44 mouse cellular contexts compared by ENCODE assay signal in the genomic region with DNA sequence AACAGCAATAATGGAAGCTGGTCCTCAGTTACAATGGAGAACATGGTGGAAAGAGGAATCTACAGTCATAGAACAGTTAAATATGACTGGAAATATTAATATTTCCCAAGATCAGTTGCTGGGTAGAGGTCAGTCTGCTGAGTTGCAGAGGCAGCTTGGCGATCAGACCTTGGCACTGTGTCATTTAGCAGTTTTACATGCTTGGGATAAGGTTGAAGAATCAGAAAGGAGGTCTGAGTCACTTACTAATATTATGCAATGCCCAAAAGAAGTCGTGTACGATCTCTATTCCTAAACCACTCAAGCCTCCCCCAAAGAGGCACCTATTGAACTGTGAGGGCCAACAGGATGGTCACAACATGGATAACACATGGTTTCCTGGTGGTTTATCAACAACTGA. TPM values are rescaled to one million over a fixed set of nuclear protein-coding genes. Genes with fewer than 3 reads are reported as not detected.
"Had no signal": no experiment of that assay in that cellular context is flagged by ENCODE, and none has a peak within 500 bp of the region (broad histone marks: within the 10 kb centered on the region; RNA-seq: fewer than 3 reads in every experiment).

No protein-coding gene starts in this region.

- H3K27ac ChIP-seq: gastrocnemius, adult 2 months; heart, embryonic 13.5 days; heart, embryonic 15.5 days; hindbrain, embryonic 12.5 days; hindbrain, embryonic 14.5 days; intestine, embryonic 15.5 days; limb, embryonic 13.5 days; limb, embryonic 15.5 days; liver, embryonic 12.5 days; liver, embryonic 14.5 days had no signal

- DNase-seq: gastrocnemius, adult 2 months; gastrocnemius, postnatal 10 days; gastrocnemius, postnatal 25 days; heart, adult 18-20 months; heart, postnatal 14 days; heart, postnatal 36 days; kidney, adult 18-20 months; kidney, adult 8-10 months; kidney, postnatal 10 days; kidney, postnatal 25 days; layer of hippocampus, adult 9-11 months; layer of hippocampus, postnatal 36 days; left cerebral cortex, postnatal 4 days had no signal

- H3K9ac ChIP-seq: heart, embryonic 13.5 days; heart, embryonic 15.5 days; hindbrain, embryonic 12.5 days; hindbrain, embryonic 14.5 days; intestine, embryonic 15.5 days; limb, embryonic 13.5 days; limb, embryonic 15.5 days; liver, embryonic 12.5 days; liver, embryonic 14.5 days had no signal

- H3K36me3 ChIP-seq: heart, embryonic 13.5 days; heart, embryonic 15.5 days; hindbrain, embryonic 12.5 days; intestine, embryonic 15.5 days; limb, embryonic 13.5 days; limb, embryonic 15.5 days; liver, embryonic 12.5 days had no signal

- H3K4me2 ChIP-seq: heart, embryonic 11.5 days; heart, embryonic 13.5 days; heart, embryonic 15.5 days; hindbrain, embryonic 12.5 days; hindbrain, embryonic 14.5 days; intestine, embryonic 15.5 days; limb, embryonic 13.5 days; limb, embryonic 15.5 days; liver, embryonic 12.5 days had no signal

- H3K4me3 ChIP-seq: gastrocnemius, adult 2 months; heart, embryonic 13.5 days; heart, embryonic 15.5 days; hindbrain, embryonic 12.5 days; intestine, embryonic 15.5 days; limb, embryonic 13.5 days; limb, embryonic 15.5 days; liver, embryonic 12.5 days had no signal

- H3K9me3 ChIP-seq: heart, embryonic 13.5 days; heart, embryonic 15.5 days; hindbrain, embryonic 12.5 days; intestine, embryonic 15.5 days; limb, embryonic 13.5 days; limb, embryonic 15.5 days; liver, embryonic 12.5 days had no signal

- H3K4me1 ChIP-seq: heart, embryonic 13.5 days; heart, embryonic 15.5 days; hindbrain, embryonic 12.5 days; intestine, embryonic 15.5 days; limb, embryonic 13.5 days; limb, embryonic 15.5 days; liver, embryonic 12.5 days had no signal

- H3K27me3 ChIP-seq: heart, embryonic 13.5 days; heart, embryonic 15.5 days; hindbrain, embryonic 12.5 days; intestine, embryonic 15.5 days; limb, embryonic 13.5 days; limb, embryonic 15.5 days; liver, embryonic 12.5 days had no signal

- ATAC-seq: hindbrain, embryonic 16.5 days; inflammation-experienced regulatory T-cells, adult 6 months; intestine, embryonic 15.5 days; intestine, postnatal 0 days; liver, embryonic 12.5 days had no signal

RNA-seq across cellular contexts. Expression of a gene that starts 7.8 kb away (rescaled TPM):
- total RNA-seq: gastrocnemius, adult 2 months; gastrocnemius, postnatal 10 days; gastrocnemius, postnatal 25 days; gastrocnemius, postnatal 4 days; granulocyte monocyte progenitor cell, adult 5-6 weeks; heart, adult 18-20 months; heart, adult 8-10 months; heart, postnatal 14 days; heart, postnatal 36 days; hematopoietic stem cell, adult 5-6 weeks; layer of hippocampus, adult 18-20 months; layer of hippocampus, adult 8-10 months; layer of hippocampus, postnatal 14 days; layer of hippocampus, postnatal 36 days; left cerebral cortex, adult 18-20 months; left cerebral cortex, adult 8-10 months; left cerebral cortex, postnatal 10 days; left cerebral cortex, postnatal 25 days; left cerebral cortex, postnatal 4 days; liver, adult 2 months had no signal
- polyA plus RNA-seq: heart, embryonic 11.5 days; heart, embryonic 13.5 days; heart, embryonic 15.5 days; heart, postnatal 0 days; hindbrain, embryonic 12.5 days; hindbrain, embryonic 14.5 days; hindbrain, embryonic 16.5 days; inflammation-experienced regulatory T-cells, adult 6 months; intestine, embryonic 15.5 days; intestine, postnatal 0 days; kidney, embryonic 14.5 days; kidney, embryonic 16.5 days; large intestine, adult 2 months; limb, embryonic 11.5 days; limb, embryonic 13.5 days; limb, embryonic 15.5 days; liver, adult 2 months; liver, embryonic 12.5 days; liver, embryonic 14.5 days; liver, embryonic 16.5 days had no signal

RNA-seq across cellular contexts. Expression of a gene that starts 13.5 kb away (rescaled TPM):
- total RNA-seq: gastrocnemius, adult 2 months; gastrocnemius, postnatal 10 days; gastrocnemius, postnatal 25 days; gastrocnemius, postnatal 4 days; granulocyte monocyte progenitor cell, adult 5-6 weeks; heart, adult 18-20 months; heart, adult 8-10 months; heart, postnatal 14 days; heart, postnatal 36 days; hematopoietic stem cell, adult 5-6 weeks; layer of hippocampus, adult 18-20 months; layer of hippocampus, adult 8-10 months; layer of hippocampus, postnatal 14 days; layer of hippocampus, postnatal 36 days; left cerebral cortex, adult 18-20 months; left cerebral cortex, adult 8-10 months; left cerebral cortex, postnatal 10 days; left cerebral cortex, postnatal 25 days; left cerebral cortex, postnatal 4 days; liver, adult 2 months had no signal
- polyA plus RNA-seq: heart, embryonic 11.5 days; heart, embryonic 13.5 days; heart, embryonic 15.5 days; heart, postnatal 0 days; hindbrain, embryonic 12.5 days; hindbrain, embryonic 14.5 days; hindbrain, embryonic 16.5 days; inflammation-experienced regulatory T-cells, adult 6 months; intestine, embryonic 15.5 days; intestine, postnatal 0 days; kidney, embryonic 14.5 days; kidney, embryonic 16.5 days; large intestine, adult 2 months; limb, embryonic 11.5 days; limb, embryonic 13.5 days; limb, embryonic 15.5 days; liver, adult 2 months; liver, embryonic 12.5 days; liver, embryonic 14.5 days; liver, embryonic 16.5 days had no signal

RNA-seq across cellular contexts. Expression of a gene that starts 25.1 kb away (rescaled TPM):
- total RNA-seq: gastrocnemius, adult 2 months; gastrocnemius, postnatal 10 days; gastrocnemius, postnatal 25 days; gastrocnemius, postnatal 4 days; granulocyte monocyte progenitor cell, adult 5-6 weeks; heart, adult 18-20 months; heart, adult 8-10 months; heart, postnatal 14 days; heart, postnatal 36 days; hematopoietic stem cell, adult 5-6 weeks; layer of hippocampus, adult 18-20 months; layer of hippocampus, adult 8-10 months; layer of hippocampus, postnatal 14 days; layer of hippocampus, postnatal 36 days; left cerebral cortex, adult 18-20 months; left cerebral cortex, adult 8-10 months; left cerebral cortex, postnatal 10 days; left cerebral cortex, postnatal 25 days; left cerebral cortex, postnatal 4 days; liver, adult 2 months had no signal
- polyA plus RNA-seq: heart, embryonic 11.5 days; heart, embryonic 13.5 days; heart, embryonic 15.5 days; heart, postnatal 0 days; hindbrain, embryonic 12.5 days; hindbrain, embryonic 14.5 days; hindbrain, embryonic 16.5 days; inflammation-experienced regulatory T-cells, adult 6 months; intestine, embryonic 15.5 days; intestine, postnatal 0 days; kidney, embryonic 14.5 days; kidney, embryonic 16.5 days; large intestine, adult 2 months; limb, embryonic 11.5 days; limb, embryonic 13.5 days; limb, embryonic 15.5 days; liver, adult 2 months; liver, embryonic 12.5 days; liver, embryonic 14.5 days; liver, embryonic 16.5 days had no signal

RNA-seq across cellular contexts. Expression of a gene that starts 38.0 kb away (rescaled TPM):
- total RNA-seq: gastrocnemius, adult 2 months; gastrocnemius, postnatal 25 days; gastrocnemius, postnatal 4 days; granulocyte monocyte progenitor cell, adult 5-6 weeks; heart, adult 8-10 months; heart, postnatal 14 days; heart, postnatal 36 days; hematopoietic stem cell, adult 5-6 weeks; layer of hippocampus, adult 18-20 months; layer of hippocampus, adult 8-10 months; layer of hippocampus, postnatal 14 days; layer of hippocampus, postnatal 36 days; left cerebral cortex, adult 18-20 months; left cerebral cortex, adult 8-10 months; left cerebral cortex, postnatal 10 days; left cerebral cortex, postnatal 25 days; left cerebral cortex, postnatal 4 days; liver, adult 2 months had no signal
- polyA plus RNA-seq: heart, embryonic 11.5 days; heart, embryonic 13.5 days; heart, embryonic 15.5 days; hindbrain, embryonic 12.5 days; hindbrain, embryonic 14.5 days; hindbrain, embryonic 16.5 days; inflammation-experienced regulatory T-cells, adult 6 months; intestine, embryonic 15.5 days; large intestine, adult 2 months; limb, embryonic 11.5 days; liver, adult 2 months; liver, embryonic 12.5 days; liver, embryonic 14.5 days; liver, embryonic 16.5 days had no signal

RNA-seq across cellular contexts. Expression of a gene that starts 47.6 kb away (rescaled TPM):
- total RNA-seq: gastrocnemius, adult 2 months; gastrocnemius, postnatal 10 days; gastrocnemius, postnatal 25 days; gastrocnemius, postnatal 4 days; granulocyte monocyte progenitor cell, adult 5-6 weeks; heart, adult 18-20 months; heart, adult 8-10 months; heart, postnatal 14 days; heart, postnatal 36 days; hematopoietic stem cell, adult 5-6 weeks; layer of hippocampus, adult 18-20 months; layer of hippocampus, adult 8-10 months; layer of hippocampus, postnatal 36 days; left cerebral cortex, adult 18-20 months; left cerebral cortex, adult 8-10 months; left cerebral cortex, postnatal 10 days; left cerebral cortex, postnatal 25 days; left cerebral cortex, postnatal 4 days; liver, adult 2 months had no signal
- polyA plus RNA-seq: heart, embryonic 11.5 days; heart, embryonic 13.5 days; heart, embryonic 15.5 days; heart, postnatal 0 days; hindbrain, embryonic 12.5 days; hindbrain, embryonic 14.5 days; hindbrain, embryonic 16.5 days; intestine, embryonic 15.5 days; intestine, postnatal 0 days; kidney, embryonic 14.5 days; kidney, embryonic 16.5 days; large intestine, adult 2 months; limb, embryonic 11.5 days; limb, embryonic 13.5 days; limb, embryonic 15.5 days; liver, adult 2 months; liver, embryonic 12.5 days; liver, embryonic 14.5 days; liver, embryonic 16.5 days had no signal
